Mouse (Mus musculus): ENCODE results near the gene Olfr512.

Olfr512 gene

GRCm38 (mm10) chr7:108713020-108713419, at the start of gene Olfr512:
Gene Olfr512, plus strand, starts transcription at chr7:108713320.
- no peak for DNase-seq (ENCODE audit: low spot score in 2 of 2)

GRCm38 (mm10) chr7:108666118-108666517, 47.0 kb upstream of the Olfr512 start, which contains the start of gene Olfr510:
Gene Olfr510, plus strand, starts transcription at chr7:108666418.
- DNase-seq (ENCODE audit: low spot score in 2 of 2) = no peak

DNA sequence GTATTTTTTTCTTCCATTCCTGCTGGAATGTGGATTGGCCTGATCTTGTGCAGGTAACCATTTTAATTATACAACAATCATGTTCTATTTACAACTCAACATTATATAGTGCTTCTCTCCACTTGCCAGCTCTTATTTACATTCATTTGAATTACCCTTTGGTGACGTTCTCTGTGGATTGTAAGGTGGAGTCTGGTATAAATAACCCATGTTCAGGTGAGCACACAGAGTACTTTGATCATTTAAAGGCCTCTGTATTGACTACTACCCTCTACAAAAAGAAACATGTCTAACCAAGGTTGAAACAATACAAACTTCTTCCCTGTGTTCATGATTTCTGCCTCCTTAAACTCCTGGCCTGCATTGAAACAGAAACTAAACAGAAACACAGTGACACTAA, 42.1 kb upstream of the Olfr512 start:
- no peak for DNase-seq (ENCODE audit: low spot score in 2 of 2)

GRCm38 (mm10) chr7:108678886-108679285, 34.2 kb upstream of the Olfr512 start:
- DNase-seq (ENCODE audit: low spot score in 2 of 2) = no peak

GRCm38 (mm10) chr7:108750673-108751072, 37.6 kb downstream of the Olfr512 start, which contains the start of gene Olfr513:
Gene Olfr513, plus strand, starts transcription at chr7:108750973.
- DNase-seq (ENCODE audit: low spot score in 2 of 2) = no peak

- DNase-seq (ENCODE audit: low spot score in 2 of 2) = no peak
Observed at GRCm38 (mm10) chr7:108760411-108760810, 47.3 kb downstream of the Olfr512 start.
